Mouse (Mus musculus) forebrain, embryonic 10.5 days (tissue): ENCODE measurements around the gene Cdk5r2. TPM values are rescaled to one million over a fixed set of nuclear protein-coding genes. Genes with fewer than 3 reads are reported as not detected.

Experiments used
- microRNA counts: library from miRNA; unstranded; fragments of <30 nt; microRNA quantifications from one replicate; lab custom pipeline; 2017
- microRNA-seq: library from miRNA; unstranded; fragments of <30 nt; microRNA quantifications from one replicate; pipeline ENCODE4, GENCODE M21; 2017
- polyA plus RNA-seq: library from polyadenylated mRNA; unstranded; fragments of >200 nt; fragmentation: Nextera tagmentation; extraction: Ambion mirVana; gene quantifications from 2 replicates; pipeline ENCODE4 v1.2.1, GENCODE M21; 2016

Gene Cdk5r2
- polyA plus RNA-seq, 1 experiment from 2014 or later: 0.22 TPM

MicroRNAs encoded within 50 kb of the gene (microRNA counts, 519-probe panel; counts per million panel counts)
- microRNA mmu-miR-375 (lab: Ali Mortazavi, UCI): 341 counts per million, percentile 65 among the panel's probes with 10 or more counts

Small RNA genes lying within 50 kb of the gene (microRNA-seq; reads per million reads assigned to microRNA genes)
- 479 reads per million, percentile 66 among the genes with 10 or more reads in this experiment for gene Mir375

Other genes starting within 250 kb of the Cdk5r2 start
- gene Ttll4, start 193.2 kb upstream of the Cdk5r2 start, polyA plus RNA-seq: 54.9 and 58.0 TPM in 2 replicates
- 10.4 and 11.5 TPM in 2 replicates for gene Cyp27a1, start 141.4 kb upstream of the Cdk5r2 start, polyA plus RNA-seq
- gene Prkag3, start 105.7 kb upstream of the Cdk5r2 start, polyA plus RNA-seq: 0.20 TPM in 1 of 2 replicates, not detected in the other
- gene Wnt6, start 83.0 kb upstream of the Cdk5r2 start, polyA plus RNA-seq: 9.1 and 10.6 TPM in 2 replicates
- gene Wnt10a, start 63.4 kb upstream of the Cdk5r2 start, polyA plus RNA-seq: 0.65 and 0.92 TPM in 2 replicates
- not detected in 2 replicates for gene Fev, start 30.5 kb downstream of the Cdk5r2 start, polyA plus RNA-seq
- not detected in 2 replicates for gene Cryba2, start 38.2 kb downstream of the Cdk5r2 start, polyA plus RNA-seq
- 0.04 and 0.25 TPM in 2 replicates for gene Cfap65, start 80.7 kb downstream of the Cdk5r2 start, polyA plus RNA-seq
- 0.10 TPM in 1 of 2 replicates, not detected in the other for gene Ihh, start 96.7 kb downstream of the Cdk5r2 start, polyA plus RNA-seq